Mouse (Mus musculus): ENCODE measurements at regions not wholly inside any gene's neighbourhood (a gene's known extent, or its start where the extent isn't known, plus 50 kb on each side); places are given as distances from the start of the nearest gene placed in this dataset.
"Not testable (repeated sequence)": the region's sequence is repeated elsewhere in the genome, so short reads cannot be mapped to it uniquely, and the experiment has no call there.

GRCm38 (mm10) chr13:102023624-102024023, 255.6 kb upstream of the Pik3r1 start:
- no peak for TF ChIP-seq CTCF (IDR thresholded peaks at IDR 0.05)
- in situ Hi-C loops (cut with MboI; ENCODE audit: low pct_unique_long_range_greater_than_20kb): no loop called here
- CTCF ChIA-PET: interaction anchor here (0.5 kb wide), 1 partner anchor 611 kb away, joined by 3 read pairs; no protein-coding TSS in a partner anchor
- no peak for DNase-seq (ENCODE audit: low read depth, low spot score)
- ATAC-seq: no peak
- H3K27me3 ChIP-seq: no peaks in the 10 kb centered on the region
- POLR2A ChIA-PET: no interaction called here

DNA sequence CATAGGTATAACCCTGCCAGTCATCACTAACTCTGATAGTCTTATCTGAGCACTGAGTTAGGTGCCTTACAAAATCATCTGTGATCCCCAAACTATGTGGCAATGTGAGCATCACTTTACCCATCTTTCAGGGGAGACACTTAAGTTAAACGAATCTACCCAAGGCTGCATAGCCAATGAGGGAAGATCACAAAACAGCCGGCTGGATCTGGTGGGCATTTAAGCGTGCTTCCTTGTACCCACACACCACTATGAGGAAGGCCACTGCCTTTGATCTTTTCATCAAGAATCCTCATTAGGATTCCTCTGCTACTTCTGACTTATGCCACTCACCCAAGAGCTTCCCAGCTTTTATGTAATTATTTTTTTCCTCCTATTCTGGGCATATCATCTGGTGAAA, 257.1 kb upstream of the Pik3r1 start:
- ChIA-PET POLR2A (no interaction called here), CTCF (no interaction called here)

DNA sequence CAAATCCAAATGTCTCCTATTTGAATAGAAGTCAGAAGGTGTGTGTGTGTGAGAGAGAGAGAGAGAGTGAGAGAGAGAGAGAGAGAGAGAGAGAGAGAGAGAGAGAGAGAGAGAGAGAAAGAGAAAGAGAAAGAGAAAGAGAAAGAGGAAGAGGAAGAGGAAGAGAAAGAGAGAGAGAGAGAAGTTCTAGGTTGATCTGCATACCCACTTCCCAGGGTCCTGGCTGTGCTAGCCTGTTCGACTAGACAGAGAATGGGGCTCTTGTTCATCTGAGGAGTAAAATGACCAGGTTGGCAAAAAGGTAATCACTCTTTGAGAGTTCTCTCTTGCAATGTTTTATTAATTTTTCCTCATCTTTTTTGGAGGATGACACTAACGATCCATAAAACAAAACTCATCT, 257.5 kb upstream of the Pik3r1 start:
- CTCF ChIA-PET; ATAC-seq; H3K27me3 ChIP-seq; in situ Hi-C loops (cut with MboI; ENCODE audit: low pct_unique_long_range_greater_than_20kb); DNase-seq (ENCODE audit: low read depth, low spot score): not testable (repeated sequence)
- POLR2A ChIA-PET: interaction anchor here (0.6 kb wide), 1 partner anchor 73 kb away, joined by 3 read pairs; no protein-coding TSS in a partner anchor

More for the DNA sequence above, 257.1 kb upstream of the Pik3r1 start:
- in situ Hi-C loops (cut with MboI; ENCODE audit: low pct_unique_long_range_greater_than_20kb): no loop called here
- no peak for DNase-seq (ENCODE audit: low read depth, low spot score)
- TF ChIP-seq CTCF (IDR thresholded peaks at IDR 0.05): no peak
- no peaks in the 10 kb centered on the region for H3K27me3 ChIP-seq
- ATAC-seq: no peak

GRCm38 (mm10) chr13:102031416-102031815, 263.4 kb upstream of the Pik3r1 start:
- TF ChIP-seq CTCF (IDR thresholded peaks at IDR 0.05): no peak
- in situ Hi-C loops (cut with MboI; ENCODE audit: low pct_unique_long_range_greater_than_20kb): no loop called here

GRCm38 (mm10) chr13:102034484-102034883, 266.5 kb upstream of the Pik3r1 start:
- ChIA-PET POLR2A (no interaction called here), CTCF (interaction anchor here (0.7 kb wide), 1 partner anchor 13 kb away, joined by 3 read pairs; no protein-coding TSS in a partner anchor)
- DNase-seq (ENCODE audit: low read depth, low spot score): no peak
- TF ChIP-seq CTCF (IDR thresholded peaks at IDR 0.05): no peak
- in situ Hi-C loops (cut with MboI; ENCODE audit: low pct_unique_long_range_greater_than_20kb): no loop called here
- H3K27me3 ChIP-seq: no peaks in the 10 kb centered on the region
- ATAC-seq: no peak

More at GRCm38 (mm10) chr13:102031416-102031815, 263.4 kb upstream of the Pik3r1 start:
- CTCF ChIA-PET: no interaction called here
- no peaks in the 10 kb centered on the region for H3K27me3 ChIP-seq
- POLR2A ChIA-PET: no interaction called here
- DNase-seq (ENCODE audit: low read depth, low spot score): no peak
- no peak for ATAC-seq

DNA sequence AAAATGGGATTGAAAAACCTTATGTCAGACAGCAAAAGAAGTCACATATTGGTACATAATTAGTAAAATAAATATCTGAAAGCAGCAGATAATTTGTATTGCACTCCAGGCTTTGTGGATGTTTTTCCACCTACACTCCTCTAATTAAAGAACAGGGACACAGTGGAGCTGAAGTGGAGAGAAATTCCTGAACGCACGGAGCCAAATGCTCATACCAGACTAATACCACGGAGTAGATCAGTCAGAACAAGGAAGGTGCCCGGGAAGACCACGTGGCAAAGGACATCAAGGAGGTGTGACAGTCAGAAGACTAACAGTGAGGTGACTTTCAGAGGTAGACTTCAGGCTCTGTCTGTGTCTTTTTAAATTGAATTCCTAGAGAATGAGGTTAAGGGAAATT, 268.0 kb upstream of the Pik3r1 start:
- DNase-seq (ENCODE audit: low read depth, low spot score): no peak
- in situ Hi-C loops (cut with MboI; ENCODE audit: low pct_unique_long_range_greater_than_20kb): no loop called here
- POLR2A ChIA-PET: no interaction called here

GRCm38 (mm10) chr13:102036819-102037624, 269.0 kb upstream of the Pik3r1 start:
- no peaks in the 10 kb centered on the region for H3K27me3 ChIP-seq
- DNase-seq (ENCODE audit: low read depth, low spot score) (no peak), ATAC-seq (no peak)
- in situ Hi-C loops (cut with MboI; ENCODE audit: low pct_unique_long_range_greater_than_20kb): no loop called here
- ChIA-PET POLR2A (no interaction called here), CTCF (interaction anchor here (1.5 kb wide), 1 partner anchor 10 kb away, joined by 4 read pairs; no protein-coding TSS in a partner anchor)
- TF ChIP-seq CTCF (IDR thresholded peaks at IDR 0.05): no peak

More for the DNA sequence above, 268.0 kb upstream of the Pik3r1 start:
- CTCF ChIA-PET: interaction anchor here (1.5 kb wide), 1 partner anchor 11 kb away, joined by 4 read pairs; no protein-coding TSS in a partner anchor
- H3K27me3 ChIP-seq: no peaks in the 10 kb centered on the region
- ATAC-seq: no peak
- TF ChIP-seq CTCF (IDR thresholded peaks at IDR 0.05): no peak

GRCm38 (mm10) chr13:102060213-102060612, 292.2 kb upstream of the Pik3r1 start:
- H3K27me3 ChIP-seq: no peaks in the 10 kb centered on the region
- CTCF ChIA-PET: no interaction called here
- no peak for TF ChIP-seq CTCF (IDR thresholded peaks at IDR 0.05)
- ATAC-seq (no peak), DNase-seq (ENCODE audit: low read depth, low spot score) (no peak)
- POLR2A ChIA-PET: no interaction called here
- in situ Hi-C loops (cut with MboI; ENCODE audit: low pct_unique_long_range_greater_than_20kb): no loop called here

DNA sequence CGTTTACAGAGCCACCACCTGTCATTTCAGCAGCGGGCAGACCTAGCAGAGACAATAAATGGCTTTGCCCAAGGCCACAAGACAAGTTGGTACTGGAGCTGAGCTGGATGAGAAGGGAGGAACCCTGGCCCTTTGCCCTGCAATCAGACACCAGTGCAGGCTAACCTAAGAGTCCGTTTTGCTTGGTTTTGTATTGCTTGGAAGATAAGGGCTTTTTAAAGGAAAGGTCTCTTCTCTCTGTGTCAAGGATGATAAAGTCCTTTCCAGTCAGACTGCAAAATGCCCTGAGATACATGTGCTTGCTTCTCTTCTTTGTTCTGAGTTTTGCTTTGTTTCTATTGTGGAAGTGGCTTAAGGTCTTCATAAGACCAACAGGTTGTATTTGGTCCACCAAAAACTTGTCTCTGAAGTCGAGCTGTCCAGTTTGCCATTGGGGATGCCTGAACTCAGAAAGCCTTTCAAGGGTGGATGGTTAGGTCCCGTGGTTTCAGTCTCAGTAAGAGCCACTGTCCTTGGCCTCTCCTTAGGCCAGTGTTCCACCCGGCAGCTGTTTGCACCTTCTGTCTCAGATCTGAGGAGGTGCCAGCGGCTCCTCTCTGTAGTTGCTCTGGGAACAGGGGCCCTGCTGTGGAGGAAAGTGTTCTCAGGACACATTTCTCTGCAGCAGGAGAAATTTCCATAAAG, 296.7 kb upstream of the Pik3r1 start:
- DNase-seq (ENCODE audit: low read depth, low spot score) (no peak), ATAC-seq (no peak)
- in situ Hi-C loops (cut with MboI; ENCODE audit: low pct_unique_long_range_greater_than_20kb): no loop called here
- ChIA-PET CTCF (no interaction called here), POLR2A (no interaction called here)
- no peak for TF ChIP-seq CTCF (IDR thresholded peaks at IDR 0.05)
- H3K27me3 ChIP-seq: no peaks in the 10 kb centered on the region

DNA sequence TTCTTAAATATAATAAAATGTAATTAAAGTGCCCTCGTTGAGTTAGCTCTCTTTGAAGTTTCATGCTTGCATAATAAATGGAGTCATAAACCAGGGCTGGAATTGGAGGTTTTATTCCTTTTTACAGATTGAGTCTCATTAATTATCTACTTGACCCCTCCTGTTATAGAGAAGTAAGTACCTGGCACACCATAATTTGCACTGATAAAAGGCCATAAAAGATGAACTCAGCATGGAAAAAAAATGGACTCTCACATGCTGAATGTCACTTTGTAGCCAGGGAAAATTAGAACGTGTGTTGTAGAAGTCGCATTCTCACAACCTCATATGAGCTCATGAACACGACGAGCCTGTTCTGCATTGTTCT, 297.2 kb upstream of the Pik3r1 start:
- ChIA-PET POLR2A (no interaction called here), CTCF (no interaction called here)

DNA sequence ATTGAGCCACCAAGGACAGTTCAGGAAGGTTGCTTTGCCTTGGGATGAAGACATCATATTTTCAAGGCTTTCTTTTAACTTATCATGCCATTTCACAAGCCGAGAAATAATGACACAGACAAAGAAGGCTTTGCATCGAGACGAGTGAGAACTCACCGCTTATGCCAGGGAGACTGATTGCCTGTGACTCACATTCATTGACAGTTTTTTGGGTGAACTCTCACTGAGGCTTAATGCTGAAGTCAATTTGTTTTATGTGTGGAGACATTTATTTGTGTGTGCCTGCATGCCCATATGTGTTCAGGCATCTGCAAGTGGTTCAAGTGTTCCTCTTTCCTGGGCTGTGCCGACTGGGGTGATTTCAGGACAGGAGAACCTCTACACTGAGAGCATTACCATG, 297.8 kb upstream of the Pik3r1 start:
- ChIA-PET POLR2A (no interaction called here), CTCF (no interaction called here)
- no peaks in the 10 kb centered on the region for H3K27me3 ChIP-seq
- ATAC-seq (no peak), DNase-seq (ENCODE audit: low read depth, low spot score) (no peak)
- in situ Hi-C loops (cut with MboI; ENCODE audit: low pct_unique_long_range_greater_than_20kb): no loop called here
- TF ChIP-seq CTCF (IDR thresholded peaks at IDR 0.05): no peak

More for the DNA sequence above, 297.2 kb upstream of the Pik3r1 start:
- H3K27me3 ChIP-seq: no peaks in the 10 kb centered on the region
- no peak for TF ChIP-seq CTCF (IDR thresholded peaks at IDR 0.05)
- no peak for ATAC-seq
- DNase-seq (ENCODE audit: low read depth, low spot score): no peak
- in situ Hi-C loops (cut with MboI; ENCODE audit: low pct_unique_long_range_greater_than_20kb): no loop called here

Measured in Patski (cell line).